Mouse (Mus musculus): Measurements from ENCODE around the gene Ifi47. TPM values are rescaled to one million over a fixed set of nuclear protein-coding genes. Genes with fewer than 3 reads are reported as not detected.

Gene Ifi47
- polyA plus RNA-seq, 1 experiment from 2014 or later, result 1.4 TPM

DNA sequence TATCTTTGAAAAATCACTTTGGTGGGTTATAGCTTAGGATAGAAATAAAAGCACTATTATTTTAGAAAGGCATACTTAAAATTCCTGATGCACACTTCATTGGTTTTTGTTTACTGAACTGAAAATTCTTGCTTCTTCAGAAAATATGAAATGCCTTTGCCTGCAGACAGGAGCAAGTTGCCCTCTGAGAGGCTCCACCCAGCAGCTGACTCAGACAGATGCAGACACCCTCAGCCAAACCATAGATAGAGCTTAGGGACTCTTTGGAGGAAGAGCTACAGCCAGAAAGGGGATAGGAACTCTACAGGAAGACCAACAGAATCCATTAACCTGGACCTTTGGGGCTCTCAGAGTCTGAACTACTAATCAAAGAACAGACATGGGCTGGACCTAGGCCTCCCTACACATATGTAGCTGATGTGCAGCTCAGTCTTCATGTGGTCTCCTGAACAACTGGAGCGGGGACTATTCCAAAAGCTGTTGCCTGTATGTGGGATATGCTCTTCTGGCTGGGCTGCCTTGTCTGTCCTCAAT is 15.7 kb downstream of the Ifi47 start:
- H3K9ac ChIP-seq, result no peak overlapping the region
- no peak overlapping the region for H3K27ac ChIP-seq
- H3K4me3 ChIP-seq, result no peak overlapping the region
- H3K9me3 ChIP-seq, result no peaks in the 10 kb centered on the region
- WGBS, result 100% methylated on average over 1 of the region's 1 CpGs
- no peak overlapping the region for H3K4me2 ChIP-seq
- H3K4me1 ChIP-seq, result peaks cover 4% of the 10 kb centered on the region; the same call in 1 of the 2 replicates
- H3K27me3 ChIP-seq, result no peaks in the 10 kb centered on the region
- ATAC-seq (ENCODE audit: insufficient number of reproducible peaks, low FRiP score, low TSS enrichment, low read depth), result no peak
- no peaks in the 10 kb centered on the region for H3K36me3 ChIP-seq

DNA sequence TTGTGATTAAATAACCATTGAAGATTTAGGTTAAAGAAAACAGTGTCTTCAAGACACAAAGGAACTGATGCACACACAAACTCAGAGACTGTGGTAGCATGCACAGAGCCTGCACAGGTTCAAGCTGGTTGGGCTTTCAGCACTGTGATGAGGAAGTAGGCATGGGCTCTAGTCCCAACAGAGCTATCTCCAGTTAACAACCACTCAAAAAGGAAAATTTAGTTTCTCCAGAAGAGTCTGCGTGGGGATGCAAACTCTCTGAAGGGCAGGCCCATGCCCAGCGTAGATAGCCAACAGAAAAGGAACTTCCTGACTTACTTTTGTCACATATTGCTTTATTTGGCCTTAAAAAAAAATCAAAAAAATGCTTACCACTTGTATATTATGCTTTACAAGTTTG is 16.4 kb downstream of the Ifi47 start:
- WGBS, result 85% methylated on average over 2 of the region's 2 CpGs

DNA sequence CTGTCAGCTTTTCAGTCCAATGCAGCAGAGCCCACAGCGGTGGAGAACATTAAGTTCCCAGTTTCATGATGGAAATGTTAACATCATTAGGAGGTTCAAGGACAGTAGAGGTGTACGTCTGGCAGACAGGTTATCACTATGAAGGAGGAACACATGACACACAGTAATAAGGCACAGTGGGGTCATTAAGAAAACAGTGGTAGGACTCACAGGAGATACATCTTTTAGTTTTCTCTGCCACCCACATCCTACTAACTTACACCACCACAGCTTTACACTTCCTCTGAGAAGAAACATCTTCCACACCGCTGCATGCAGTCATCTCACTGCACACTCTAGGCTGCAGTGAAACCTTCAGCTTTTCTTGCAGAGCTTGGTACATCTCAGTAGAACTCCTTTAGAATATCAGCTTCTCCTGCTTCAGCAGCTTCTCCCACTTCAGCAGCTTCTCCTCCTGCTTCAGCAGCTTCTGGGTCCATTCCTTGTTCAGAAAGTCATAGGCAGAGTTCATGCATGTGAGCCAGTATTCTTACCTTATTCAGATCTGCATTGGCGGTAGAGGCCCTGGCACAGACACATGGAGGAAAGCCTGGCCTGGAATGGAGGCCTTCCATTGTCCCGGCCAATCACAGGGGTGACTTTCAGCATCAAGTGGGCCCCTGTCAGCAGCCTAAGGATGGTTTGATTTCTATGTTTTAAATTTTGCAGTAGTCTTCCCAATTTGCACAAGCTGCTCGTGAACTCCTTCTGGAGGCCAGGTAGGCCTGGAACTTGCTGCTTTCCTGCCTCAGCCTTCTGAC is 17.7 kb downstream of the Ifi47 start:
- no peak overlapping the region for H3K27ac ChIP-seq
- H3K9ac ChIP-seq, result no peak overlapping the region
- no peaks in the 10 kb centered on the region for H3K27me3 ChIP-seq
- no peak overlapping the region for H3K4me3 ChIP-seq
- no peak overlapping the region for H3K4me2 ChIP-seq
- H3K9me3 ChIP-seq, result no peaks in the 10 kb centered on the region
- no peaks in the 10 kb centered on the region for H3K36me3 ChIP-seq
- WGBS, result 75% methylated on average over 6 of the region's 6 CpGs
- ATAC-seq (ENCODE audit: insufficient number of reproducible peaks, low FRiP score, low TSS enrichment, low read depth), result no peak
- no peaks in the 10 kb centered on the region for H3K4me1 ChIP-seq

More for the DNA sequence above, 16.4 kb downstream of the Ifi47 start:
- H3K27me3 ChIP-seq, result no peaks in the 10 kb centered on the region
- no peak overlapping the region for H3K9ac ChIP-seq
- no peaks in the 10 kb centered on the region for H3K9me3 ChIP-seq
- no peaks in the 10 kb centered on the region for H3K36me3 ChIP-seq
- H3K27ac ChIP-seq, result no peak overlapping the region
- no peak overlapping the region for H3K4me3 ChIP-seq
- peaks cover 4% of the 10 kb centered on the region; the same call in 1 of the 2 replicates for H3K4me1 ChIP-seq
- ATAC-seq (ENCODE audit: insufficient number of reproducible peaks, low FRiP score, low TSS enrichment, low read depth), result no peak
- H3K4me2 ChIP-seq, result no peak overlapping the region

DNA sequence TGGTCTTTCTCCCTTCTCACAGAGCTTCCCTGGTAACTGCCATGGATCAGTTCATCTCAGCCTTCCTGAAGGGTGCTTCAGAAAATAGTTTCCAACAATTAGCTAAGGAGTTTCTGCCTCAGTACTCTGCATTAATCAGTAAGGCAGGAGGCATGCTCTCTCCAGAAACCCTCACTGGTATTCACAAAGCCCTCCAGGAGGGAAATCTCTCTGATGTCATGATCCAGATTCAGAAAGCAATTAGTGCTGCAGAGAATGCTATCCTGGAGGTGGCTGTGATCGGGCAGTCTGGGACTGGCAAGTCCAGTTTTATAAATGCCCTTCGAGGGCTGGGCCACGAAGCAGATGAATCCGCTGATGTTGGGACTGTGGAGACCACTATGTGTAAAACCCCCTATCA is 19.0 kb downstream of the Ifi47 start:
- no peaks in the 10 kb centered on the region for H3K27me3 ChIP-seq
- WGBS, result 90% methylated on average over 4 of the region's 4 CpGs
- H3K4me2 ChIP-seq, result no peak overlapping the region
- no peaks in the 10 kb centered on the region for H3K4me1 ChIP-seq
- ATAC-seq (ENCODE audit: insufficient number of reproducible peaks, low FRiP score, low TSS enrichment, low read depth), result no peak
- no peak overlapping the region for H3K9ac ChIP-seq
- H3K9me3 ChIP-seq, result no peaks in the 10 kb centered on the region
- no peaks in the 10 kb centered on the region for H3K36me3 ChIP-seq
- no peak overlapping the region for H3K4me3 ChIP-seq
- no peak overlapping the region for H3K27ac ChIP-seq

DNA sequence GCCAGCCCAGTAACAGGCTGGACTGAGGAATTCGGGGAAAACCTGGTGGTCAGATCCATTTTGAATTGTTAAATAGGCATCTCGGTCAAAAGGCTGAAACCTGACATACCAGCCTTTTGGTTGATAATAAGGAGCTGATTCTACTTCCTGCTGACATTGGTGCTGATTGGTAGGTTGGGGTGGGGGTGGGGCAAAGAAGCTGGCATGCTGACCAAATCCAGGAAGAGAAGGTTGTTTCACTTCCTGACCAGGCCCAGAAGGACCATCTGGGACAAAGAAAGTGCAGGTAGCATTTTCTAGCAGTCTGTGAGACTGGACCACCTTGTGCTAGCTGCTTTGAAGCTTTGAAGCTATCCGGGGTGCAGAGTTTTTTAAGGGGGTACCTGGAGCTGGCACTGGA is 24.0 kb downstream of the Ifi47 start:
- Histone ChIP-seq H3K36me3 (no peaks in the 10 kb centered on the region), H3K4me3 (no peak overlapping the region), H3K27me3 (no peaks in the 10 kb centered on the region), H3K9ac (no peak overlapping the region), H3K4me2 (no peak overlapping the region), H3K4me1 (no peaks in the 10 kb centered on the region), H3K27ac (no peak overlapping the region), H3K9me3 (no peaks in the 10 kb centered on the region)
- WGBS, result 74% methylated on average over 3 of the region's 3 CpGs
- ATAC-seq (ENCODE audit: insufficient number of reproducible peaks, low FRiP score, low TSS enrichment, low read depth), result no peak

DNA sequence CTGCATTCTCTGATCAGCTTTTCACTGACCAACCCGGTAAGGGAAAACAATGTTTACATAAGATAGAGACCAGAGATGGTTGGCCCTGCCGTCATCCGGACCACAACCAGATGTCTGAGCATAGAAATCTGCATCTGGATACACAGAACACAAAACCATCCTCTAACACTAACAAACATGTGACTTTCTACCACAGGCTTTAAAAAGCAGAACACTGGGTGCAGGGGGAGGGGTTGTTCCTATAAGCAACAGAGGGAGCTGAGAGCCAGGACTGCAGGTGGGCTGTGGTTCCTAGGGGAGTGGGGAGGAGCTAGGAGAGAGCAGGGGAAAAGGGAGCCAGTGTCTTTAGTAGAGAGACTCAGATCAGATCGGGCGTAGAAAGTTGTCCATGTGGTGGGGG is 25.1 kb downstream of the Ifi47 start:
- H3K36me3 ChIP-seq, result no peaks in the 10 kb centered on the region
- no peak for ATAC-seq (ENCODE audit: insufficient number of reproducible peaks, low FRiP score, low TSS enrichment, low read depth)
- H3K4me3 ChIP-seq, result no peak overlapping the region
- 54% methylated on average over 5 of the region's 5 CpGs for WGBS
- no peaks in the 10 kb centered on the region for H3K4me1 ChIP-seq
- H3K9me3 ChIP-seq, result no peaks in the 10 kb centered on the region
- no peak overlapping the region for H3K27ac ChIP-seq
- no peak overlapping the region for H3K4me2 ChIP-seq
- no peaks in the 10 kb centered on the region for H3K27me3 ChIP-seq
- no peak overlapping the region for H3K9ac ChIP-seq

DNA sequence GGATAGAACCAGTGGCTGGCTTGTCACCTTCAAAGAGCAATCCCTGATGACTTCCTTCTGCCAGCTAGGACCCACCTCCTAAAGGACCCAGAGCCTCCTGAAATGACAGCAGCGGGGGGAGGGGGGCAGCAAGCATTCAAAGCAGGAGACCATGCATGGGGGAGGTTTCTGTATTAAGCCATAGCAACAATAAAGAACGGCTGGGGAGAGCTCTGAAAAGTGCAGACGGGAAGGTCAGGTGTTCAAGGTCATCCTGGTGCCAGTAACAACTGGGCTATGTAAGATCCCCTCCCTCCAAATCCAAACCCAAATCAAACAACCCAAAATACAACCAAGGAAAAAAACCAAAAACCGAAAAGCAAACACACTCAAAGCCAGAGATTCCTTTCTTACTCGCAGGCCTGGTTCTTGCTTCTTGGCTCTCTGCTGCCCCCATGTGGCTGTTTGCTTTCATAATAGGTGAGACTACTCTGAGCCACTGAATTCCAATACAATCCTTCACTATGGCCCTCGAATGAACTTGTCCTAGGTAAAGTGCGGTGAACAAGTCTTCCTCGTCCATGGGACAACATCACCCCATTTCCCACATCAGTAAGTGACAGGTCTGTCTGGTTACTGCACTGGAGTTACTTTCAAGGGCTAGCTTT is 26.8 kb downstream of the Ifi47 start:
- H3K27me3 ChIP-seq, result no peaks in the 10 kb centered on the region
- no peak for ATAC-seq (ENCODE audit: insufficient number of reproducible peaks, low FRiP score, low TSS enrichment, low read depth)
- no peak overlapping the region for H3K9ac ChIP-seq
- H3K4me2 ChIP-seq, result no peak overlapping the region
- H3K4me3 ChIP-seq, result no peak overlapping the region
- WGBS, result 16% methylated on average over 8 of the region's 8 CpGs
- H3K27ac ChIP-seq, result no peak overlapping the region
- no peaks in the 10 kb centered on the region for H3K4me1 ChIP-seq
- H3K36me3 ChIP-seq, result no peaks in the 10 kb centered on the region
- H3K9me3 ChIP-seq, result no peaks in the 10 kb centered on the region

DNA sequence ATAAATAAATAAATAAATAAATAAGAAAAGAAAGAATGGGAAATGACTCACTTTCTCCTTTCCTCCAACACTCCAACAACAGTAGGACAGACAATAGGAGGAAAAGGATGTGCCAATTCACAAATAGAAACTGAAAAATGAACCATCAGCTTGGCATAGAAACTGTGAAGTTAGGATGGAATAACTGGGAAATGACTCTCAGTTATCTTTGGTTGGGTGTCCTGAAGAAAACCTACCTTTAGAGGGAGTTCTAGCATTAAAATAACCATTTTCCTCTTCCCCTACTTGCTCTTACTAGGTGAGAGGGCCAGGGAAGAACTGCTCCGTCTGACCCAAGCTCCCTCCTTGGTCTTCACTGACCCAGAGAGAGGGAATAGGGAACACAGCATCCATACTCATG is 29.4 kb downstream of the Ifi47 start:
- H3K36me3 ChIP-seq, result no peaks in the 10 kb centered on the region
- H3K4me1 ChIP-seq, result no peaks in the 10 kb centered on the region
- H3K9ac ChIP-seq, result no peak overlapping the region
- 67% methylated on average over 1 of the region's 1 CpGs for WGBS
- H3K27me3 ChIP-seq, result no peaks in the 10 kb centered on the region
- no peaks in the 10 kb centered on the region for H3K9me3 ChIP-seq
- no peak overlapping the region for H3K4me3 ChIP-seq
- no peak overlapping the region for H3K27ac ChIP-seq
- no peak for ATAC-seq (ENCODE audit: insufficient number of reproducible peaks, low FRiP score, low TSS enrichment, low read depth)
- H3K4me2 ChIP-seq, result no peak overlapping the region

DNA sequence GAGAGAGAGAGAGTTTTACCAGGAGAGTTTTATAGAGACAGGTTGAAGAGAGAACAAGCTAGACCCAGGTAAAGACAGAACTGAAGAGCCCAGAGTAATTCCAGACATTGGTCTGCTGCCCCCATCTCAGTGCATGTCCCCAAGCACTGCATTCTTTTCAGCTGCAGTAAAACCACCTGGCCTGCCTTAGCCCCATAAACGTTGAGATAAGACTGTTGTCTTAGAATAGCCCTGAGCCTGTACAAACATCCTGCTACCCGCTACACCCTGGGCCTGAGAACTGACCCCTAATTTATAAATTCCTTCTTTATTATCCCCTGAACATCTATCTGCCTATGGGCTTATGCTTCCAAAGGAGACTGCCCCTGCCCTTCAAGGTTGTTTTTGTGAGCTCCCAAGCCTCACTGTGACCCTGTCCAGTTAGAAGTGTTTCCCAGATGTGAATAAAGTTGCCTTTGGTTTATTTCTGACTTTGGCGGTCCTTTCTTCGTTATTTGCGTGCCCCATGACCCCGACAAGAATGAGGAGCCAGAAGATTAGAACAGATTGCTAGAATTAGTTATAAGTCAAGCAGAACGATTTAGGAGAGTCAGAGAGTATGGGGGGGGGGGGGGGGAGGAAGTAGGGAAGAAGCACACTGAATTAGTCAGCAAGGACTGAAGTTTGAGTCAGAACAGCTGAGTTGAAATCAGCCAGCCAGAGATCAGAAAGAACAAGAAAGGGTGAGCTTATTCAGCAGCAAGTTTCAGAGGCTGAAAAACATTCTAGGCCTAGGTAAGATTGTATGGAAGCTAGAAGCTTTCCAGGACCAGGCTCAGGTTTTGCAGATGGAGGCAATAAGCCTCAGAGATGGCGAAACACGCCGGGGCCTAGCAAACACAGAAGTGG is 31.5 kb downstream of the Ifi47 start:
- Histone ChIP-seq H3K4me3 (no peak overlapping the region), H3K4me2 (no peak overlapping the region), H3K4me1 (no peaks in the 10 kb centered on the region), H3K9me3 (no peaks in the 10 kb centered on the region), H3K9ac (no peak overlapping the region), H3K27me3 (no peaks in the 10 kb centered on the region), H3K27ac (no peak overlapping the region), H3K36me3 (no peaks in the 10 kb centered on the region)
- no peak for ATAC-seq (ENCODE audit: insufficient number of reproducible peaks, low FRiP score, low TSS enrichment, low read depth)
- 52% methylated on average over 10 of the region's 10 CpGs for WGBS

DNA sequence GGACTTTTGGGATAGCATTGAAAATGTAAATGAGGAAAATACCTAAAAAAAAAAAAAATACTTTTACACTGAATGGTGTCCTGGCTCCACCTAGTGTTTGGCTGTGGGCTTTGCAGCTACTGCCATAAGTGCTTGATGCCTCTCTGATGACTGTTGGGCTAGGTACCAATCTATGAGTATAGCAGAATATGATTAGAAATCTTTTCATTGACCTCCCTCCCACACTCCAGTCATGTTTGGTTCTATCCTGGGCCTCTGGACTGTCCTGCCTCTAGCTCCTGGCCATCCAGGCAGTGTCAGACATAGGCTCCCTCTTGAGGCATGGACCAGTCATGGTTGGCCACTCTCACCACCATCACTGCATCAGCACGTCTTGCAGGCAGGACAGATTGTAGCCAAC is 32.4 kb downstream of the Ifi47 start:
- no peak overlapping the region for H3K9ac ChIP-seq
- no peak for ATAC-seq (ENCODE audit: insufficient number of reproducible peaks, low FRiP score, low TSS enrichment, low read depth)
- no peaks in the 10 kb centered on the region for H3K27me3 ChIP-seq
- no peak overlapping the region for H3K27ac ChIP-seq
- 27% methylated on average over 1 of the region's 1 CpGs for WGBS
- no peaks in the 10 kb centered on the region for H3K4me1 ChIP-seq
- no peak overlapping the region for H3K4me2 ChIP-seq
- H3K36me3 ChIP-seq, result no peaks in the 10 kb centered on the region
- H3K9me3 ChIP-seq, result no peaks in the 10 kb centered on the region
- no peak overlapping the region for H3K4me3 ChIP-seq

DNA sequence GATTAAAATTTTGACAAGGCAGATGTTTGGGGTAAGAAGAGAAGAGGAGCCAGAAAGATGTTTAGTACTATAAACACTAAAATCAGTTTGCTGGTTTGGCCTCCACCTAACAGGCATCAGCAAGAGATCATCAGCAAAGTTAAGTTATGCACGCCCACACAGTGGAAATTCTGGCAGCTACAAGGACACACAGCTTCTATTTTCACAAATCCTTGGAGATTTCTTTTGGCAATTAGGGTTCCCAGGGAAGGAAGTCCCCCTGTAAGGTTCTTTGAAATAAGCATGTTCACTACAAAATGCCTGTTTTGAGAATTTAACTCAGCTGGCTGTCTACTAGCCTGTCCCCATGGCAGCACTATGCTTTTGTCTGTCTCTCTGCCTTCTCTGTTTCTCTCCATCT is 34.6 kb downstream of the Ifi47 start:
- Histone ChIP-seq H3K36me3 (no peaks in the 10 kb centered on the region), H3K9me3 (no peaks in the 10 kb centered on the region), H3K27me3 (no peaks in the 10 kb centered on the region), H3K4me1 (no peaks in the 10 kb centered on the region), H3K4me2 (no peak overlapping the region), H3K4me3 (no peak overlapping the region), H3K9ac (no peak overlapping the region), H3K27ac (no peak overlapping the region)
- WGBS, result 55% methylated on average over 1 of the region's 1 CpGs
- no peak for ATAC-seq (ENCODE audit: insufficient number of reproducible peaks, low FRiP score, low TSS enrichment, low read depth)
